Mouse (Mus musculus) neural tube, embryonic 15.5 days (tissue): ENCODE measurements around the gene Dhrs11. TPM values are rescaled to one million over a fixed set of nuclear protein-coding genes. Genes with fewer than 3 reads are reported as not detected.

Experiments used
- ATAC-seq: fragments of 200-750 bp; cut with Nextera tagmentation; 2 replicates; pipeline ENCODE4 v1.8.0; 2017; ENCODE audit warnings: mild to moderate bottlenecking, moderate TSS enrichment, moderate library complexity; ENCODE audit not compliant: low FRiP score
- H3K27ac ChIP-seq: fragments of 300-500 bp; sonication (generic); replicated peaks from 2 replicates; pipeline ENCODE4 v1.5.1; 2015; ENCODE audit warnings: mild to moderate bottlenecking, inconsistent platforms
- H3K27me3 ChIP-seq: fragments of 300-500 bp; sonication (generic); replicated peaks from 2 replicates; pipeline ENCODE4 v1.6.1; 2015; ENCODE audit warnings: inconsistent platforms
- H3K36me3 ChIP-seq: fragments of 300-500 bp; sonication (generic); 2 replicates; pipeline ENCODE4 v1.6.1; 2015; ENCODE audit warnings: inconsistent platforms
- H3K4me1 ChIP-seq: fragments of 300-500 bp; sonication (generic); 2 replicates; pipeline ENCODE4 v1.6.1; 2015; ENCODE audit warnings: inconsistent platforms
- H3K4me2 ChIP-seq: fragments of 300-500 bp; sonication (generic); 2 replicates; pipeline ENCODE4 v1.6.1; 2015; ENCODE audit warnings: inconsistent platforms, mild to moderate bottlenecking, moderate library complexity
- H3K4me3 ChIP-seq: fragments of 300-500 bp; sonication (generic); replicated peaks from 2 replicates; pipeline ENCODE4 v1.5.1; 2015; ENCODE audit warnings: mild to moderate bottlenecking, inconsistent platforms
- H3K9ac ChIP-seq: fragments of 300-500 bp; sonication (generic); replicated peaks from 2 replicates; pipeline ENCODE4 v1.6.1; 2015; ENCODE audit warnings: mild to moderate bottlenecking, inconsistent platforms
- H3K9me3 ChIP-seq: fragments of 300-500 bp; sonication (generic); replicated peaks from 2 replicates; pipeline ENCODE4 v1.6.1; 2016; ENCODE audit warnings: inconsistent platforms
- WGBS: fragments of 180-500 bp; shearing (Covaris S2); methylation state at CpG from one replicate; pipeline ENCODE4 v1.1.7; 2015; ENCODE audit warnings: mixed read lengths; 5-methylcytosine and 5-hydroxymethylcytosine counted together
- polyA plus RNA-seq: library from polyadenylated mRNA; unstranded; fragments of >200 nt; fragmentation: Nextera tagmentation; extraction: Ambion mirVana; gene quantifications from 2 replicates; pipeline ENCODE4 v1.2.1, GENCODE M21; 2015

Gene Dhrs11
- polyA plus RNA-seq, 1 experiment from 2014 or later, result 11.8 TPM

- WGBS, result 51% methylated on average over 6 of the region's 6 CpGs
- H3K27me3 ChIP-seq, result no peaks in the 10 kb centered on the region
- no peak for ATAC-seq
- H3K27ac ChIP-seq, result no peak overlapping the region
- H3K4me2 ChIP-seq, result no peak overlapping the region
- peaks cover 16% of the 10 kb centered on the region for H3K4me1 ChIP-seq
- H3K36me3 ChIP-seq, result no peaks in the 10 kb centered on the region
- H3K9me3 ChIP-seq, result no peaks in the 10 kb centered on the region
- H3K4me3 ChIP-seq, result no peak overlapping the region
- no peak overlapping the region for H3K9ac ChIP-seq
These were observed 38.4 kb downstream of the Dhrs11 start for GRCm38 (mm10) chr11:84790383-84790782.

DNA sequence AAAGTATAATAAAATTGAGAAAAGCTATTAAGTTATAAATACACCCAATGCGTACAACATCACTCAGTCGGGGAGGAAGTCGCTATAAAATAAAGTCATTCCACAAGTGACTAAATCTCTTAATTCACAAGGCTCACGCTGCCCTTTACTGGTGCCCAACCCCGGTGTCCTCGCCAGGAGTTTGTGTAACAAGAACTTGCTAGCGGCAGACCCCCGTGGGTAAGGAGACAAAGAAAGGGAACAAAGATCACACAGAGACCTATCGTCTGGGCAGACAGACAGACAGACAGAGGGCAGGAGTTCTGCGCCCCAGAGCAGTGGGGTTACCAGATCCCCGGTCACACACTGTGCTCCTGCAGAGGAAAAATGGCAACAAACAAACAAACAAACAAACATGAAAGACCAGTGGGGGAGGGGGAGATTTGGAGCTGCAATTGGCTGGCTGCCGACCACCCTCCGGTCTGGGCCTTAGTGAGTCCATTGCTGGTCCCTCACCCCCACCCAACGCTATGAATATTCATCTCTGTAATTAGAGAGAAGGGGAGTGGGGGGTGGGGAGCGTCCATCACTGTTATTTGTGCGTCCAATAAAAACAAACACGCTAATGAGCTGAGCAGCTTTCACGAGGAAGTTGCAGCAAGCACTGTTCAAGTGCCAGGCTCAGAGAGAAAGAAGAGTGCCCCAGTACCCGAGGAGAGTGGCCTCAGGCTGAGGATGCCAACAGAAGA, 48.5 kb downstream of the Dhrs11 start:
- Histone ChIP-seq H3K9ac (no peak overlapping the region), H3K4me3 (no peak overlapping the region), H3K27ac (no peak overlapping the region), H3K4me2 (peak overlapping the region; percentile 44), H3K27me3 (peaks cover 6% of the 10 kb centered on the region; the same call in 1 of the 2 replicates), H3K4me1 (peaks cover 37% of the 10 kb centered on the region), H3K9me3 (no peaks in the 10 kb centered on the region), H3K36me3 (no peaks in the 10 kb centered on the region)
- ATAC-seq, result peak; percentile 40; the same call in 1 of the 2 replicates
- WGBS, result 4% methylated on average over 19 of the region's 19 CpGs

GRCm38 (mm10) chr11:84775560-84775959, 53.2 kb downstream of the Dhrs11 start:
- H3K9me3 ChIP-seq, result no peaks in the 10 kb centered on the region
- H3K27me3 ChIP-seq, result 0 out of 2 replicates have a peak, but pooled peaks cover 5% of the 10 kb centered on the region
- H3K9ac ChIP-seq, result no peak overlapping the region
- ATAC-seq, result peak; percentile 46
- peak overlapping the region; percentile 54 for H3K27ac ChIP-seq
- no peak overlapping the region for H3K4me2 ChIP-seq
- H3K4me1 ChIP-seq, result peaks cover 37% of the 10 kb centered on the region
- no peak overlapping the region for H3K4me3 ChIP-seq
- H3K36me3 ChIP-seq, result no peaks in the 10 kb centered on the region
- WGBS, result 7% methylated on average over 4 of the region's 4 CpGs

GRCm38 (mm10) chr11:84774870-84775514, 53.8 kb downstream of the Dhrs11 start:
- H3K9me3 ChIP-seq, result no peaks in the 10 kb centered on the region
- H3K4me1 ChIP-seq, result peaks cover 31% of the 10 kb centered on the region
- H3K9ac ChIP-seq, result no peak overlapping the region
- WGBS, result 24% methylated on average over 13 of the region's 13 CpGs
- H3K27ac ChIP-seq, result peak overlapping the region; percentile 54
- H3K4me2 ChIP-seq, result no peak overlapping the region
- ATAC-seq, result peak; percentile 48; the same call in 1 of the 2 replicates
- H3K4me3 ChIP-seq, result no peak overlapping the region
- 0 out of 2 replicates have a peak, but pooled peaks cover 5% of the 10 kb centered on the region for H3K27me3 ChIP-seq
- H3K36me3 ChIP-seq, result no peaks in the 10 kb centered on the region

Other genes starting within 250 kb of the Dhrs11 start
- 19.2 and 19.6 TPM in 2 replicates for gene Mrm1, start 9.5 kb downstream of the Dhrs11 start, polyA plus RNA-seq
- 76.2 and 81.4 TPM in 2 replicates for gene Ggnbp2, start 41.8 kb upstream of the Dhrs11 start, polyA plus RNA-seq
- 4.7 and 7.2 TPM in 2 replicates for gene Myo19, start 51.2 kb upstream of the Dhrs11 start, polyA plus RNA-seq
- gene Pigw, start 51.3 kb upstream of the Dhrs11 start, polyA plus RNA-seq, result 2.7 and 2.9 TPM in 2 replicates
- 70.7 and 81.3 TPM in 2 replicates for gene Znhit3, start 87.4 kb upstream of the Dhrs11 start, polyA plus RNA-seq
- 5.1 and 5.5 TPM in 2 replicates for gene Car4, start 128.8 kb upstream of the Dhrs11 start, polyA plus RNA-seq